24 mouse cellular contexts compared by ENCODE assay signal in the genomic region with DNA sequence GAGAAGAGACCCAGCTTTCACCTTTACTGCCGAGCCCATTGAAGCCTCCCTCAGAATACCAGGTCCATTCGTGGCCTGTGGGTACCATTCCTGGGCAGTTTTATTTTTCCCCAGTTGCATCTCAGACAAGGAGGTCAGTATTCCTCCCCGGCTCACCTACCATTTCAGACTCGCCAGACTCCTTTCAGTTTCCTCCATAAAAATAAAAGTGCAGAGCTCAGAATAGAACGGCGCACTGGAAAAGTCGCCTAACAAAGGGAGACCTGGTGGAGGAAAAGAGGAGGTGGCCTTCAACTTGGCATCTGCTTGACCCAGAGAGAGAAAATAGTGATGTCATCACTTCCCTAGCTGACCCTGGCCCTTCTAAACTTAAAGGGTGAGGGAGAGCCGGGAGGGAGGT.
A peak's percentile ranks its signal among the peaks of the same experiment; 100 is the strongest.
DNase-seq lines count a peak whose midpoint lies in the region; ATAC-seq and TF ChIP-seq lines count a peak whose summit lies in the region.
"Had no signal": no experiment of that assay in that cellular context is flagged by ENCODE, and none has a peak within 500 bp of the region (broad histone marks: within the 10 kb centered on the region; RNA-seq: fewer than 3 reads in every experiment).

No protein-coding gene starts in this region.

- no peaks in the 10 kb centered on the region for H3K36me3 ChIP-seq in lung, embryonic 14.5 days (ENCODE audit: insufficient read depth)
- H3K36me3 ChIP-seq in limb, embryonic 13.5 days: no peaks in the 10 kb centered on the region
- no peaks in the 10 kb centered on the region for H3K36me3 ChIP-seq in stomach, postnatal 0 days (ENCODE audit: control insufficient read depth, insufficient read depth, low read length)
- H3K36me3 ChIP-seq: embryonic facial prominence, embryonic 15.5 days; forebrain, embryonic 10.5 days; G1E; heart, embryonic 13.5 days; hindbrain, embryonic 12.5 days had no signal

- no peaks in the 10 kb centered on the region for H3K4me1 ChIP-seq in lung, embryonic 14.5 days (ENCODE audit: insufficient read depth)
- peaks cover 26% of the 10 kb centered on the region for H3K4me1 ChIP-seq in limb, embryonic 13.5 days
- no peaks in the 10 kb centered on the region for H3K4me1 ChIP-seq in stomach, postnatal 0 days (replicated peaks; ENCODE audit: control insufficient read depth, insufficient read depth)
- H3K4me1 ChIP-seq: embryonic facial prominence, embryonic 15.5 days; forebrain, embryonic 10.5 days had no signal

- ATAC-seq in frontal cortex, adult (ENCODE audit: low TSS enrichment): peak; percentile 73
- ATAC-seq in lung, embryonic 14.5 days (ENCODE audit: insufficient read depth): no peak
- ATAC-seq in limb, embryonic 13.5 days (ENCODE audit: low FRiP score, low read depth): peak; percentile 73
- ATAC-seq in stomach, postnatal 0 days (ENCODE audit: low FRiP score, low TSS enrichment): no peak
- ATAC-seq: CD4-positive, CD25-positive, alpha-beta regulatory T cell, adult 4 months; forebrain, embryonic 14.5 days; hindbrain, embryonic 16.5 days had no signal

- H3K27ac ChIP-seq in lung, embryonic 14.5 days (ENCODE audit: low read depth): peak overlapping the region; percentile 15; the same call in 1 of the 2 replicates
- H3K27ac ChIP-seq in limb, embryonic 13.5 days: peak overlapping the region; percentile 76
- 0 out of 2 replicates have a peak overlapping the region, but pooled peaks have one; percentile 35 for H3K27ac ChIP-seq in stomach, postnatal 0 days (replicated peaks)
- H3K27ac ChIP-seq: embryonic facial prominence, embryonic 15.5 days; forebrain, embryonic 10.5 days; heart, embryonic 13.5 days; hindbrain, embryonic 12.5 days had no signal

- no peak overlapping the region for H3K4me2 ChIP-seq in lung, embryonic 14.5 days
- H3K4me2 ChIP-seq in limb, embryonic 13.5 days (replicated peaks): peak overlapping the region; percentile 14; the same call in 1 of the 2 replicates
- no peak overlapping the region for H3K4me2 ChIP-seq in stomach, postnatal 0 days (replicated peaks; ENCODE audit: low read depth)
- H3K4me2 ChIP-seq: embryonic facial prominence, embryonic 15.5 days; heart, embryonic 13.5 days; hindbrain, embryonic 12.5 days had no signal

- no peak for TF ChIP-seq CTCF in lung, embryonic 14.5 days (IDR thresholded peaks at IDR 0.05; ENCODE audit: low read depth)
- TF ChIP-seq CTCF in stomach, postnatal 0 days (IDR thresholded peaks at IDR 0.05; ENCODE audit: low read depth): no peak

- H3K9ac ChIP-seq in lung, embryonic 14.5 days: no peak overlapping the region
- no peak overlapping the region for H3K9ac ChIP-seq in limb, embryonic 13.5 days
- no peak overlapping the region for H3K9ac ChIP-seq in stomach, postnatal 0 days (ENCODE audit: low read length)
- H3K9ac ChIP-seq: embryonic facial prominence, embryonic 15.5 days; heart, embryonic 13.5 days; hindbrain, embryonic 12.5 days had no signal

- no peak for TF ChIP-seq EP300 in stomach, postnatal 0 days (optimal IDR thresholded peaks at IDR 0.05)

- no peak overlapping the region for H3K4me3 ChIP-seq in lung, embryonic 14.5 days (ENCODE audit: low read depth, low read length)
- no peak overlapping the region for H3K4me3 ChIP-seq in limb, embryonic 13.5 days
- H3K4me3 ChIP-seq in stomach, postnatal 0 days (ENCODE audit: low read depth, low read length): no peak overlapping the region
- H3K4me3 ChIP-seq: embryonic facial prominence, embryonic 15.5 days; erythroblast, embryonic 14.5 days; forebrain, embryonic 10.5 days; heart, embryonic 13.5 days; hindbrain, embryonic 12.5 days had no signal

- WGBS in lung, embryonic 14.5 days: 69% methylated on average over 8 of the region's 8 CpGs
- WGBS in limb, embryonic 13.5 days: 42% methylated on average over 8 of the region's 8 CpGs
- 66% methylated on average over 8 of the region's 8 CpGs for WGBS in stomach, postnatal 0 days

- no peak for DNase-seq in frontal cortex, postnatal 10 days (ENCODE audit: low spot score in 2 of 2)
- no peak for DNase-seq in lung, embryonic 14.5 days
- no peak for DNase-seq in lung, adult 18-20 months
- no peak for DNase-seq in stomach, postnatal 0 days (ENCODE audit: low spot score)
- no peak for DNase-seq in T-cell, adult 2 months (ENCODE audit: low spot score)
- DNase-seq in thymus, postnatal 4 days: no peak
- DNase-seq: adrenal gland, postnatal 14 days; B cell, adult 2 months; cerebellum, adult 18-20 months; cerebellum, adult 9-11 months; cerebellum, postnatal 36 days; gastrocnemius, postnatal 25 days; heart, postnatal 4 days had no signal

- no peaks in the 10 kb centered on the region for H3K9me3 ChIP-seq in lung, embryonic 14.5 days (ENCODE audit: low read depth, low read length)
- no peaks in the 10 kb centered on the region for H3K9me3 ChIP-seq in limb, embryonic 13.5 days
- no peaks in the 10 kb centered on the region for H3K9me3 ChIP-seq in stomach, postnatal 0 days (ENCODE audit: control insufficient read depth, low read length)
- H3K9me3 ChIP-seq: embryonic facial prominence, embryonic 15.5 days; forebrain, embryonic 10.5 days; G1E; heart, embryonic 13.5 days; hindbrain, embryonic 12.5 days had no signal

- H3K27me3 ChIP-seq in lung, embryonic 14.5 days (ENCODE audit: insufficient read depth, low read length): no peaks in the 10 kb centered on the region
- no peaks in the 10 kb centered on the region for H3K27me3 ChIP-seq in limb, embryonic 13.5 days
- no peaks in the 10 kb centered on the region for H3K27me3 ChIP-seq in stomach, postnatal 0 days (ENCODE audit: control insufficient read depth, insufficient read depth, low read length)
- H3K27me3 ChIP-seq: embryonic facial prominence, embryonic 15.5 days; heart, embryonic 13.5 days; hindbrain, embryonic 12.5 days had no signal

Comparison
In these comparisons a context has a peak if more than half of its experiments do, and no peak if none do; other contexts are left out.
1. ATAC-seq: peak in frontal cortex, adult (single experiment) and limb, embryonic 13.5 days (single experiment); none in lung, embryonic 14.5 days (single experiment) and stomach, postnatal 0 days (single experiment).
2. H3K27ac ChIP-seq: peak in every context shown above with its lines; median percentile 76 in limb, embryonic 13.5 days; 35 in stomach, postnatal 0 days; 15 in lung, embryonic 14.5 days.